Mouse (Mus musculus) thymus, adult 2 months (tissue): ENCODE results near the gene Palm2.

ENCODE experiments used
- CTCF ChIP-seq: fragments of 200-500 bp; IDR thresholded peaks from 2 replicates; pipeline ENCODE4 v1.5.1; 2012; ENCODE audit warnings: mild to moderate bottlenecking, control low read depth, low read length, moderate library complexity, borderline replicate concordance; ENCODE audit not compliant: control insufficient read depth, poor library complexity, insufficient read depth; ENCODE audit errors: extremely low read depth
- POLR2A ChIP-seq: fragments of 200-500 bp; IDR thresholded peaks from 2 replicates; pipeline ENCODE4 v1.6.1; 2012; ENCODE audit warnings: mild to moderate bottlenecking, low read length, control low read depth, moderate library complexity; ENCODE audit not compliant: control insufficient read depth, poor library complexity, insufficient read depth; ENCODE audit errors: extremely low read depth

- no peak for TF ChIP-seq CTCF
- TF ChIP-seq POLR2A = no peak
Measured at GRCm38 (mm10) chr4:57574181-57574580, 140.1 kb downstream of the Palm2 start.
